In genomic region chr8:117121277-117121676, GRCm38 (mm10) we compare ENCODE assay signal across 14 mouse cellular contexts. TPM values are rescaled to one million over a fixed set of nuclear protein-coding genes. Genes with fewer than 3 reads are reported as not detected.
DNase-seq lines count a peak whose midpoint lies in the region; ATAC-seq lines count a peak whose summit lies in the region.
"Had no signal": no experiment of that assay in that cellular context is flagged by ENCODE, and none has a peak within 500 bp of the region (broad histone marks: within the 10 kb centered on the region; RNA-seq: fewer than 3 reads in every experiment).

No protein-coding gene starts in this region.

- no peak overlapping the region for H3K4me3 ChIP-seq in stomach, embryonic 15.5 days (replicated peaks)
- H3K4me3 ChIP-seq: heart, embryonic 13.5 days; hindbrain, embryonic 15.5 days; liver, embryonic 13.5 days had no signal

- no peak overlapping the region for H3K9ac ChIP-seq in stomach, embryonic 15.5 days
- H3K9ac ChIP-seq: heart, embryonic 13.5 days; hindbrain, embryonic 15.5 days; liver, embryonic 13.5 days had no signal

- H3K4me2 ChIP-seq in stomach, embryonic 15.5 days = no peak overlapping the region
- H3K4me2 ChIP-seq: heart, embryonic 13.5 days; hindbrain, embryonic 15.5 days; liver, embryonic 13.5 days had no signal

- 0 out of 2 replicates have a peak, but pooled peaks have one; percentile 22 for ATAC-seq in megakaryocyte-erythroid progenitor cell, adult 5-6 weeks (replicated peaks; ENCODE audit: low FRiP score, low TSS enrichment, poor library complexity, severe bottlenecking)
- peak; percentile 65 for ATAC-seq in stomach, embryonic 15.5 days (ENCODE audit: insufficient read depth, low FRiP score, low read depth)

- 0 out of 2 replicates have a peak, but pooled peaks cover 2% of the 10 kb centered on the region for H3K4me1 ChIP-seq in stomach, embryonic 15.5 days

- peak; percentile 52 to 69 for DNase-seq in lung, adult 18-20 months
- DNase-seq in lung, postnatal 14 days = no peak
- DNase-seq in c-Kit-positive CD71-negative TER-119-negative erythroid progenitor cells, embryonic 14.5 days (ENCODE audit: low read depth) = peak; percentile 42
- no peak for DNase-seq in right cerebral cortex, postnatal 14 days
- no peak for DNase-seq in layer of hippocampus, adult 18-20 months (ENCODE audit: low spot score in 2 of 2)
- DNase-seq in adrenal gland, postnatal 36 days = no peak
- DNase-seq: cerebellum, postnatal 36 days; liver, embryonic 13.5 days; midbrain, embryonic 14.5 days had no signal

- no peaks in the 10 kb centered on the region for H3K36me3 ChIP-seq in stomach, embryonic 15.5 days
- H3K36me3 ChIP-seq: heart, embryonic 13.5 days; hindbrain, embryonic 15.5 days; liver, embryonic 13.5 days had no signal

- no peaks in the 10 kb centered on the region for H3K27me3 ChIP-seq in stomach, embryonic 15.5 days (replicated peaks)
- H3K27me3 ChIP-seq: heart, embryonic 13.5 days; hindbrain, embryonic 15.5 days; liver, embryonic 13.5 days had no signal

- WGBS in stomach, embryonic 15.5 days = 52% methylated on average over 8 of the region's 8 CpGs

- no peaks in the 10 kb centered on the region for H3K9me3 ChIP-seq in stomach, embryonic 15.5 days
- H3K9me3 ChIP-seq: heart, embryonic 13.5 days; hindbrain, embryonic 15.5 days; liver, embryonic 13.5 days had no signal

- H3K27ac ChIP-seq in stomach, embryonic 15.5 days = peak overlapping the region; percentile 76
- H3K27ac ChIP-seq: heart, embryonic 13.5 days; hindbrain, embryonic 15.5 days; kidney, postnatal 0 days; liver, embryonic 13.5 days had no signal

RNA-seq across cellular contexts. Expression of gene Bco1, which starts 25.6 kb away (rescaled TPM):
- 1.8 TPM in 1 of 2 replicates, not detected in the other for total RNA-seq in megakaryocyte-erythroid progenitor cell, adult 5-6 weeks (2014; fragmentation: Nextera tagmentation)
- 0.08 and 0.09 TPM in 2 replicates for total RNA-seq in megakaryocyte-erythroid progenitor cell, adult 5-6 weeks (2017)
- polyA plus RNA-seq in stomach, embryonic 15.5 days (2015; fragmentation: Nextera tagmentation; extraction: Ambion mirVana) = 1.1 and 1.2 TPM in 2 replicates
- total RNA-seq in layer of hippocampus, adult 18-20 months (2021) = not detected
- total RNA-seq in adrenal gland, postnatal 36 days (2021) = under 1 TPM; 0.30 to 0.79 TPM
- polyA plus RNA-seq: midbrain, embryonic 14.5 days had no signal

RNA-seq across cellular contexts. Expression of gene Gan, which starts 36.7 kb away (rescaled TPM):
- 9.9 and 14.3 TPM in 2 replicates for total RNA-seq in megakaryocyte-erythroid progenitor cell, adult 5-6 weeks (2014; fragmentation: Nextera tagmentation)
- total RNA-seq in megakaryocyte-erythroid progenitor cell, adult 5-6 weeks (2017) = 4.4 and 6.6 TPM in 2 replicates
- polyA plus RNA-seq in stomach, embryonic 15.5 days (2015; fragmentation: Nextera tagmentation; extraction: Ambion mirVana) = 2.3 and 2.8 TPM in 2 replicates
- 10 to 100 TPM; 18.5 to 19.4 TPM for total RNA-seq in layer of hippocampus, adult 18-20 months (2021)
- total RNA-seq in adrenal gland, postnatal 36 days (2021) = 10 to 100 TPM; 11.4 to 13.0 TPM

RNA-seq across cellular contexts. Expression of gene Pkd1l2, which starts 39.0 kb away (rescaled TPM):
- 0.42 TPM in 1 of 2 replicates, not detected in the other for total RNA-seq in megakaryocyte-erythroid progenitor cell, adult 5-6 weeks (2014; fragmentation: Nextera tagmentation)
- total RNA-seq in megakaryocyte-erythroid progenitor cell, adult 5-6 weeks (2017) = not detected in 2 replicates
- polyA plus RNA-seq in stomach, embryonic 15.5 days (2015; fragmentation: Nextera tagmentation; extraction: Ambion mirVana) = 0.10 and 0.18 TPM in 2 replicates
- under 1 TPM; 0.08 to 0.12 TPM for total RNA-seq in layer of hippocampus, adult 18-20 months (2021)
- 1 to 10 TPM; 1.3 to 3.7 TPM for total RNA-seq in adrenal gland, postnatal 36 days (2021)
- polyA plus RNA-seq: heart, embryonic 13.5 days; kidney, postnatal 0 days had no signal

Comparison
In these comparisons a context has a peak if more than half of its experiments do, and no peak if none do; other contexts are left out.
1. DNase-seq: peak in lung, adult 18-20 months (2 of 2) and c-Kit-positive CD71-negative TER-119-negative erythroid progenitor cells, embryonic 14.5 days (single experiment); none in lung, postnatal 14 days (single experiment), right cerebral cortex, postnatal 14 days (single experiment), layer of hippocampus, adult 18-20 months (0 of 2) and adrenal gland, postnatal 36 days (0 of 2).